Mouse (Mus musculus) left cerebral cortex, postnatal 10 days (tissue): ENCODE data around the gene Prl2c3. TPM values are rescaled to one million over a fixed set of nuclear protein-coding genes. Genes with fewer than 3 reads are reported as not detected.
"Not testable (repeated sequence)": the region's sequence is repeated elsewhere in the genome, so short reads cannot be mapped to it uniquely, and the experiment has no call there.

Experiments used
- DNase-seq, 2 experiments: peaks; one replicate each; pipeline ENCODE4 v3.0.0; 2021 to 2022; ENCODE audit warnings: low spot score in 2 of 2, mixed read lengths in 1 of 2; ENCODE audit errors: extremely low spot score in 1 of 2
- intact Hi-C: fragments of 180-260 bp; cut with DNase I; formaldehyde crosslinking; loops from one replicate; pipeline ENCODE4 v1.15.1; 2025
- total RNA-seq, 2 experiments: library from RNA; stranded (reverse); gene quantifications; 2 replicates each; pipeline ENCODE4 v1.2.3; 2021

Gene Prl2c3
- total RNA-seq: not detected

DNA sequence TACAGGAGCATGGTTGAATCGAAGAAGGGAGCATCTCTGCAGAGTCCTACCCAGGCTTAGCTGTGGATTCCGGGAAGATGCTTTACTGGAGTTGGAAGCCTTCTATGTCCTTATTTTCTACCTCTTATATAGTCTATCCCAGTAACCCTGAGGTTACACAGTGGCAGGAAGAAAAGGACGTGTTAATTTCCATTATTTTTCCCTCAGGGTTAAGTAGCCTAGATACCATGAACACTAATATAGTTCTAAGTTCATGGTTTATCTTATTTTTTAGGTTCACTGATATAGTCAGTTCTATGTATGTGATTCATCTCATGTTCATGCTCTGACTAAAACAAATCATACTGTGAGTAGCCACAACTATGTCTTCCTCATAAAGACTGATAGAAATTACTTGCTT lies at the start of gene Prl2c3:
Prl2c3 (minus strand) TSS at position 101 of the 400 bp plus-strand sequence.
- DNase-seq, intact Hi-C loops: not testable (repeated sequence)

DNA sequence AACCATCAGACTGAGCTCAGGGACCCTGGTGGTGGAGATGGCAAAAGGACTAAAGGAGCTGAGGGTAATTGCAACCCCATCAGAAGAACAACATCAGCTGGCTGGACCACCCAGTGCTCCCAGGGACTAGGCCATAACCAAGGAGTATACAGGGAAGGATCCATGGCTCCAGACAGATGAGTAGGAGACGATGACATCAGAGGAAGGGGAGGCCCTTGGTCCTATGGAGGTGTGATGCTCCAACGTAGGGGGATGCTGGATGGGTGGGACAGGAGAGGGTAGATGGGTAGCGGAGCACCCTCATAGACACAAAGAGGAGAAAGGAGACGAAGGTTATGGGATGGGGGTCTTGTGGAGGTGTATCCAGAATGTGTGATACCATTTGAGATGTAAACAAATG lies 48.4 kb upstream of the Prl2c3 start:
- intact Hi-C loops, DNase-seq: not testable (repeated sequence)

DNA sequence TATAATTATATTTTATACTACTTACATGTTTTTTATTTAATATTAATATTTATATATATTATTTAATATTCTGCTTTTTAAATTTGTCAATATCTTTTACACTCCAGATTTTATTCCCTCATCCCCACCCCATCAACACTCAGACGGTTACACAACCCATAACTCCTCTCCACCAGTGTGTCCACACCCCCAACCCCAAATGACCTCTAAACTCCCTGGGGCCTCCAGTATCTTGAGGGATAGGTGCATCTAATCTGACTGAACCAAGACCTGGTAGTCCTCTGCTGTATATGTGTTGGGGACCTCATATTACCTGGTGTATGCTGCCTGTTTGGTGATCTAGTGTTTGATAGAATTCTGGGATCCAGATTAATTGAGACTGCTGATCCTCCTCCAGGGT lies 44.8 kb upstream of the Prl2c3 start:
- DNase-seq, intact Hi-C loops: not testable (repeated sequence)

DNA sequence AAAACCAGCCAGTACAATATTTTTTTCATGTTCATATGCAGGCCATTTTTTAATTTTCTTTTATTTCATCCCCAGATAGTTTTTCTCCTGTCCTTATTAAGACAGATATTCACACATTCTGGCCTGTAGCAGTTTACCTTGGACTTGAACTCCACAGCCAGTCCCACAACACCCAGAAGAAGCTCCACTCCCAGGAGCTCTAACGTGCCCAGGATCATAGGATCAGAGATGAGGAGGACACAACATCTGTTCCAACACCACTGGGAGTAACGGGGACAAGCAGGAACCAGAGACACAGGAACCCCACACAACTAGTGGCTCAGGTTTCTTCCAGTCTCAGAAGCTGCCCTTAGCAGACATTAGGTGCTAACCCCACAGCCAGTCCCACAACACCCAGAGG lies 37.7 kb upstream of the Prl2c3 start:
- DNase-seq, intact Hi-C loops: not testable (repeated sequence)

DNA sequence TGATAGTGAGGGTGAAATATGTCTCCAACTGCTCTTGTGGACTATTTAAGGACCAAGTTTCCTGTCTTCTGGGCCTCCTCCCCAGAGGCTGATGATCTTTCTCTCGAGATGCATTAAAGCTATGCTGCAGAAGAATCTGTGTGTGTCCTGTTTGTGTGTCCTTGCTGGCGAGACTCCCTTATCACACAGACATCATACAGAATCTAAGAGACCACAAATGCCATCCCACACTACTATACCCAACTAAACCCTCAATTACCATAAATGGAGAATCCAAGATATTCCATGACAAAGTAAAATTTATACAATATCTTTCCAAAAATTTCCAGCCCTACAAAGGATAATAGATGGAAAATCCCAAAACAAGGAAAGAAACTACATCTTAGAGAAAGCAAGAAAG lies 31.9 kb upstream of the Prl2c3 start:
- intact Hi-C loops: no loop called here
- DNase-seq: no peak

GRCm38 (mm10) chr13:12829031-12829430 lies 29.2 kb upstream of the Prl2c3 start:
- intact Hi-C loops: no loop called here

GRCm38 (mm10) chr13:12824500-12825176 lies 24.8 kb upstream of the Prl2c3 start:
- intact Hi-C loops: not testable (repeated sequence)

More at GRCm38 (mm10) chr13:12829031-12829430, 29.2 kb upstream of the Prl2c3 start:
- DNase-seq: no peak

GRCm38 (mm10) chr13:12813734-12814424 lies 14.0 kb upstream of the Prl2c3 start:
- intact Hi-C loops, DNase-seq: not testable (repeated sequence)

More at GRCm38 (mm10) chr13:12824500-12825176, 24.8 kb upstream of the Prl2c3 start:
- DNase-seq: not testable (repeated sequence)

DNA sequence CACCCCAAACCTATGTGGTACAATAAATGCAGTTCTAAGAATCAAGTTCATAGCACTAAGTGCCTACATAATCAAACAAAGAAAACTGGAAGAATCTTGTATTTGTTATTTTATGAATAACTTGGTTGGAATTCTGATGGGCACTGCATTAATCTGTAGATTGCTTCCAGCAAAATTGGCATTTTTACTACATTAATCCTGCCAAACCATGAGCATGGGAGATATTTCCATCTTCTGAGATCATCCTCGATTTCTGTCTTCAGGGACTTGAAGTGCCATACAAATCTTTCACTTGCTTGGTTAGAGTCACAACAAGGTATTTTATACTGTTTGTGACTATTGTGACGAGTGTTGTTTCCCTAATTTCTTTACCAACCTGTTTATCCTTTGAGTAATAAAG lies 9.7 kb upstream of the Prl2c3 start:
- DNase-seq: no peak
- intact Hi-C loops: no loop called here

- DNase-seq, intact Hi-C loops: not testable (repeated sequence)
Observed at GRCm38 (mm10) chr13:12808793-12809512, 9.1 kb upstream of the Prl2c3 start.

- intact Hi-C loops, DNase-seq: not testable (repeated sequence)
Observed at GRCm38 (mm10) chr13:12806496-12806895, 6.6 kb upstream of the Prl2c3 start.

DNA sequence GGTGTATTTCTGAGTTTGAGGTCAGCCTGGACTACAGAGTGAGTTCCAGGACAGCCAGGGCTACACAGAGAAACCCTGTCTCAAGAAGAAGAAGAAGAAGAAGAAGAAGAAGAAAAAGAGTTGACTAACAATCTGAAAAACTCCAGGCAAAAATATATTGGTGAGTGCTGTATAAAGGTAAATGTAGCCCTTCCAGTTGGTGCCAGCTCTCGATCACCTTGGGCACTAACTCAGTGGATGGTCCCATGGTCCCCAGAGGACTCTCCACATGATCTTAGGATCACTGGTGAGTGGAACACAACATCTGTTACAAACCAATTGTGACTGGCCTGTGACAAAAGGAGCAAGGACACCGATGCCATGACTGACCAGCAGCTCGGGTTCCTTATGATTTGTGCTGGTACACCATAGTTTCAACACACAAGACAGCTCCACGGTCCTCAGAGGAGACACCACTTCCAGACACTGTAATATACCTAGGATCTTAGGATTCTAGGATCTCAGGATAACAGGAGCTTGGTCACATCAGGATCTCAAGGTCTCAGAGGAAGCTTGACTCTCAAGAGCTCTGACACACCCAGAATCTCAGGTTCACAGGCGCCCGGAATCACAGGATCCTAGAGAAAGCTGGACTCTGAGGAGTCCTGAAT lies 30.3 kb downstream of the Prl2c3 start:
- DNase-seq, intact Hi-C loops: not testable (repeated sequence)

Other genes with a start within 250 kb of the Prl2c3 start
- gene Ero1lb, start 234.2 kb downstream of the Prl2c3 start, total RNA-seq: 10 to 100 TPM; 10.5 to 11.0 TPM
- not detected for gene Prl2c2, start 205.3 kb upstream of the Prl2c3 start, total RNA-seq